Mouse (Mus musculus) gastrocnemius, adult 18-20 months (tissue): ENCODE results near the gene Olfr323. TPM values are rescaled to one million over a fixed set of nuclear protein-coding genes. Genes with fewer than 3 reads are reported as not detected.

Experiments used
- DNase-seq: peaks from one replicate; pipeline ENCODE4 v3.0.0; 2021; ENCODE audit warnings: low spot score
- long read RNA-seq, 2 experiments: library from polyadenylated mRNA; stranded (forward); transcript quantifications; one replicate each; pipeline ENCODE4 v2.0.0; 2021
- total RNA-seq, 2 experiments: library from RNA; stranded (reverse); gene quantifications; 2 replicates each; pipeline ENCODE4 v1.2.3; 2021

Gene Olfr323
- total RNA-seq, result not detected
- long read RNA-seq, experiment 1, result 0 reads
- long read RNA-seq, experiment 2, result 0 reads

GRCm38 (mm10) chr11:58630401-58630800 is at the start of gene Olfr323:
Gene Olfr323, minus strand, starts transcription at chr11:58630501.
- DNase-seq, result no peak

GRCm38 (mm10) chr11:58671825-58672224 is 41.5 kb upstream of the Olfr323 start:
- no peak for DNase-seq

GRCm38 (mm10) chr11:58669252-58669651 is 39.0 kb upstream of the Olfr323 start:
- DNase-seq, result no peak

- no peak for DNase-seq
These were observed 28.3 kb upstream of the Olfr323 start, which contains the start of gene Olfr322 for GRCm38 (mm10) chr11:58658596-58658995. Gene Olfr322, plus strand, starts transcription at chr11:58658782.

GRCm38 (mm10) chr11:58655151-58655550 is 24.9 kb upstream of the Olfr323 start:
- DNase-seq, result no peak

- DNase-seq, result peak; percentile 10
These were observed 13.0 kb upstream of the Olfr323 start for GRCm38 (mm10) chr11:58643350-58643749.

GRCm38 (mm10) chr11:58641638-58642358 is 11.5 kb upstream of the Olfr323 start:
- no peak for DNase-seq

GRCm38 (mm10) chr11:58641057-58641456 is 10.8 kb upstream of the Olfr323 start:
- no peak for DNase-seq

- DNase-seq, result no peak
These were observed 10.1 kb upstream of the Olfr323 start, which contains the start of gene Trim58 for GRCm38 (mm10) chr11:58640272-58640867. Gene Trim58, plus strand, starts transcription at chr11:58640465.

GRCm38 (mm10) chr11:58638176-58638701 is 7.9 kb upstream of the Olfr323 start:
- peak; percentile 48 for DNase-seq

- peak; percentile 41 for DNase-seq
These were observed 6.2 kb upstream of the Olfr323 start for GRCm38 (mm10) chr11:58636376-58636977.

GRCm38 (mm10) chr11:58634878-58635277 is 4.6 kb upstream of the Olfr323 start:
- no peak for DNase-seq

GRCm38 (mm10) chr11:58626146-58626545 is 4.2 kb downstream of the Olfr323 start:
- DNase-seq, result no peak

- no peak for DNase-seq
These were observed 11.5 kb downstream of the Olfr323 start for GRCm38 (mm10) chr11:58618793-58619192.

GRCm38 (mm10) chr11:58618369-58618768 is 11.9 kb downstream of the Olfr323 start:
- DNase-seq, result no peak

GRCm38 (mm10) chr11:58615975-58616374 is 14.3 kb downstream of the Olfr323 start, which contains the start of gene 2210407C18Rik:
Gene 2210407C18Rik, minus strand, starts transcription at chr11:58616075.
- no peak for DNase-seq

GRCm38 (mm10) chr11:58614526-58614925 is 15.8 kb downstream of the Olfr323 start:
- DNase-seq, result no peak

- no peak for DNase-seq
These were observed 16.9 kb downstream of the Olfr323 start for GRCm38 (mm10) chr11:58613359-58613758.

GRCm38 (mm10) chr11:58607030-58607429 is 23.3 kb downstream of the Olfr323 start:
- no peak for DNase-seq

- no peak for DNase-seq
These were observed 24.0 kb downstream of the Olfr323 start for GRCm38 (mm10) chr11:58606177-58606919.

GRCm38 (mm10) chr11:58605228-58605627 is 25.1 kb downstream of the Olfr323 start:
- no peak for DNase-seq
